8 mouse cellular contexts compared by ENCODE assay signal in genomic region chr15:102377163-102377543, GRCm38 (mm10). TPM values are rescaled to one million over a fixed set of nuclear protein-coding genes. Genes with fewer than 3 reads are reported as not detected.
DNase-seq lines count a peak whose midpoint lies in the region; ATAC-seq and TF ChIP-seq lines count a peak whose summit lies in the region.

No protein-coding gene starts in this region.

- H3K4me2 ChIP-seq in heart, embryonic 14.5 days (ENCODE audit: low read length) = peak overlapping the region; percentile 97
- H3K4me2 ChIP-seq in liver, embryonic 15.5 days = peak overlapping the region; percentile 94
- peak overlapping the region; percentile 68 for H3K4me2 ChIP-seq in neural tube, embryonic 11.5 days (ENCODE audit: low read depth)
- H3K4me2 ChIP-seq in stomach, embryonic 16.5 days (ENCODE audit: low read depth, low read length) = peak overlapping the region; percentile 99

- no peak for TF ChIP-seq POLR2A in bone marrow, adult 2 months (IDR thresholded peaks at IDR 0.05; ENCODE audit: borderline replicate concordance, control insufficient read depth, low read depth, low read length)

- no peaks in the 10 kb centered on the region for H3K27me3 ChIP-seq in heart, embryonic 14.5 days (ENCODE audit: control insufficient read depth, insufficient read depth, low read length)
- H3K27me3 ChIP-seq in liver, embryonic 15.5 days = peaks cover 49% of the 10 kb centered on the region
- H3K27me3 ChIP-seq in neural tube, embryonic 11.5 days (ENCODE audit: control insufficient read depth, insufficient read depth, low read length) = no peaks in the 10 kb centered on the region
- no peaks in the 10 kb centered on the region for H3K27me3 ChIP-seq in stomach, embryonic 16.5 days (ENCODE audit: control insufficient read depth, insufficient read depth, low read length)

- H3K9me3 ChIP-seq in heart, embryonic 14.5 days (ENCODE audit: control insufficient read depth, low read length) = no peaks in the 10 kb centered on the region
- H3K9me3 ChIP-seq in liver, embryonic 15.5 days (replicated peaks) = no peaks in the 10 kb centered on the region
- H3K9me3 ChIP-seq in neural tube, embryonic 11.5 days (ENCODE audit: control insufficient read depth, low read length) = no peaks in the 10 kb centered on the region
- no peaks in the 10 kb centered on the region for H3K9me3 ChIP-seq in stomach, embryonic 16.5 days (replicated peaks; ENCODE audit: control insufficient read depth, low read length)

- WGBS in bone marrow, adult 2 months = 0% methylated on average over 7 of the region's 7 CpGs
- WGBS in heart, embryonic 14.5 days = 0% methylated on average over 7 of the region's 7 CpGs
- WGBS in liver, embryonic 15.5 days (ENCODE audit: insufficient replicate concordance) = 0% methylated on average over 7 of the region's 7 CpGs
- 0% methylated on average over 7 of the region's 7 CpGs for WGBS in neural tube, embryonic 11.5 days
- 0% methylated on average over 7 of the region's 7 CpGs for WGBS in stomach, embryonic 16.5 days

- no peaks in the 10 kb centered on the region for H3K36me3 ChIP-seq in heart, embryonic 14.5 days (ENCODE audit: control insufficient read depth, insufficient read depth, low read length)
- no peaks in the 10 kb centered on the region for H3K36me3 ChIP-seq in liver, embryonic 15.5 days (replicated peaks)
- H3K36me3 ChIP-seq in neural tube, embryonic 11.5 days (ENCODE audit: control insufficient read depth, insufficient read depth, low read length) = no peaks in the 10 kb centered on the region
- H3K36me3 ChIP-seq in stomach, embryonic 16.5 days (ENCODE audit: control insufficient read depth, insufficient read depth, low read length) = no peaks in the 10 kb centered on the region

- DNase-seq in B cell, adult 2 months = peak; percentile 92 to 93
- DNase-seq in fibroblast of lung, adult 2 months (ENCODE audit: low read depth) = peak; percentile 63
- peak; percentile 93 for DNase-seq in kidney, postnatal 14 days
- peak; percentile 92 for DNase-seq in neural tube, embryonic 11.5 days (ENCODE audit: low spot score)

- H3K4me3 ChIP-seq in bone marrow, adult 2 months (replicated peaks; ENCODE audit: control insufficient read depth, low read depth, low read length) = peak overlapping the region; percentile 42
- H3K4me3 ChIP-seq in heart, embryonic 14.5 days (ENCODE audit: control insufficient read depth in 1 of 2, insufficient read depth in 1 of 2, low read depth in 1 of 2, low read length in 2 of 2) = peak overlapping the region; percentile 49 to 66
- H3K4me3 ChIP-seq in liver, embryonic 15.5 days (replicated peaks) = peak overlapping the region; percentile 64
- H3K4me3 ChIP-seq in neural tube, embryonic 11.5 days (ENCODE audit: low read depth, low read length) = peak overlapping the region; percentile 44
- H3K4me3 ChIP-seq in stomach, embryonic 16.5 days (replicated peaks; ENCODE audit: low read length) = peak overlapping the region; percentile 73

- H3K4me1 ChIP-seq in bone marrow, adult 2 months (ENCODE audit: control insufficient read depth, insufficient read depth, low read length) = peaks cover 3% of the 10 kb centered on the region; the same call in 1 of the 2 replicates
- H3K4me1 ChIP-seq in heart, embryonic 14.5 days (ENCODE audit: control insufficient read depth in 2 of 2, insufficient read depth in 2 of 2, low read length in 2 of 2) = peaks cover 5 to 17% of the 10 kb centered on the region in 2 experiments
- H3K4me1 ChIP-seq in liver, embryonic 15.5 days (replicated peaks) = peaks cover 25% of the 10 kb centered on the region
- H3K4me1 ChIP-seq in neural tube, embryonic 11.5 days (ENCODE audit: control insufficient read depth, insufficient read depth, low read length) = no peaks in the 10 kb centered on the region
- H3K4me1 ChIP-seq in stomach, embryonic 16.5 days (ENCODE audit: control insufficient read depth, insufficient read depth, low read length) = peaks cover 14% of the 10 kb centered on the region

- peak overlapping the region; percentile 75 for H3K9ac ChIP-seq in heart, embryonic 14.5 days (ENCODE audit: low read length)
- H3K9ac ChIP-seq in liver, embryonic 15.5 days = peak overlapping the region; percentile 54
- H3K9ac ChIP-seq in neural tube, embryonic 11.5 days (ENCODE audit: low read length) = peak overlapping the region; percentile 64
- peak overlapping the region; percentile 82 for H3K9ac ChIP-seq in stomach, embryonic 16.5 days (ENCODE audit: low read length)

- peak overlapping the region; percentile 13; the same call in 1 of the 2 replicates for H3K27ac ChIP-seq in bone marrow, adult 2 months (ENCODE audit: control insufficient read depth, insufficient read depth, low read depth, low read length, poor library complexity)
- peak overlapping the region; percentile 23 to 71; a peak in 3 of 4 replicates for H3K27ac ChIP-seq in heart, embryonic 14.5 days (replicated peaks in 1 of 2; ENCODE audit: control insufficient read depth in 1 of 2, insufficient read depth in 1 of 2, low read depth in 2 of 2, low read length in 2 of 2)
- peak overlapping the region; percentile 3; the same call in 1 of the 2 replicates for H3K27ac ChIP-seq in liver, embryonic 15.5 days (replicated peaks)
- H3K27ac ChIP-seq in neural tube, embryonic 11.5 days (ENCODE audit: low read depth, low read length) = peak overlapping the region; percentile 30
- peak overlapping the region; percentile 75 for H3K27ac ChIP-seq in stomach, embryonic 16.5 days (ENCODE audit: low read length)

- ATAC-seq in heart, embryonic 14.5 days (ENCODE audit: insufficient number of reproducible peaks, insufficient read depth, low FRiP score, low read depth) = 0 out of 2 replicates have a peak, but pooled peaks have one; percentile 42
- peak; percentile 72 for ATAC-seq in liver, embryonic 15.5 days (ENCODE audit: insufficient read depth)
- peak; percentile 54 for ATAC-seq in neural tube, embryonic 11.5 days (ENCODE audit: insufficient read depth, low FRiP score, low TSS enrichment)
- ATAC-seq in stomach, embryonic 16.5 days (ENCODE audit: insufficient read depth, low FRiP score) = peak; percentile 79

- TF ChIP-seq CTCF in bone marrow, adult 2 months (IDR thresholded peaks at IDR 0.05; ENCODE audit: control insufficient read depth, insufficient read depth, low read length) = peak; percentile 88

RNA-seq across cellular contexts. Expression of gene Sp7, which starts 10.2 kb away (rescaled TPM):
- polyA plus RNA-seq in bone marrow, adult 2 months (2011; ENCODE audit: insufficient read depth, insufficient read length, low replicate concordance, missing spikeins) = 3.2 and 3.5 TPM in 2 replicates
- 0.22 TPM in 1 of 2 replicates, not detected in the other for polyA plus RNA-seq in heart, embryonic 14.5 days (2014; fragmentation: Nextera tagmentation; extraction: Ambion mirVana)
- polyA plus RNA-seq in liver, embryonic 15.5 days (2015; fragmentation: Nextera tagmentation; extraction: Ambion mirVana) = not detected in 2 replicates
- 0.70 and 0.96 TPM in 2 replicates for polyA plus RNA-seq in neural tube, embryonic 11.5 days (2014; fragmentation: Nextera tagmentation; extraction: Ambion mirVana)
- 1.3 TPM in 2 replicates for polyA plus RNA-seq in stomach, embryonic 16.5 days (2015; fragmentation: Nextera tagmentation; extraction: Ambion mirVana)

RNA-seq across cellular contexts. Expression of gene Aaas, which starts 26.6 kb away (rescaled TPM):
- polyA plus RNA-seq in bone marrow, adult 2 months (2011; ENCODE audit: insufficient read depth, insufficient read length, low replicate concordance, missing spikeins) = 56.6 and 97.9 TPM in 2 replicates
- polyA plus RNA-seq in heart, embryonic 14.5 days (2014; fragmentation: Nextera tagmentation; extraction: Ambion mirVana) = 45.0 and 48.4 TPM in 2 replicates
- 41.7 and 48.3 TPM in 2 replicates for polyA plus RNA-seq in liver, embryonic 15.5 days (2015; fragmentation: Nextera tagmentation; extraction: Ambion mirVana)
- polyA plus RNA-seq in neural tube, embryonic 11.5 days (2014; fragmentation: Nextera tagmentation; extraction: Ambion mirVana) = 84.7 and 86.7 TPM in 2 replicates
- 55.4 and 57.0 TPM in 2 replicates for polyA plus RNA-seq in stomach, embryonic 16.5 days (2015; fragmentation: Nextera tagmentation; extraction: Ambion mirVana)

RNA-seq across cellular contexts. Expression of gene Sp1, which starts 28.8 kb away (rescaled TPM):
- polyA plus RNA-seq in bone marrow, adult 2 months (2011; ENCODE audit: insufficient read depth, insufficient read length, low replicate concordance, missing spikeins) = 13.8 and 35.2 TPM in 2 replicates
- 8.0 and 8.2 TPM in 2 replicates for polyA plus RNA-seq in heart, embryonic 14.5 days (2014; fragmentation: Nextera tagmentation; extraction: Ambion mirVana)
- 3.5 and 3.7 TPM in 2 replicates for polyA plus RNA-seq in liver, embryonic 15.5 days (2015; fragmentation: Nextera tagmentation; extraction: Ambion mirVana)
- 10.4 and 11.1 TPM in 2 replicates for polyA plus RNA-seq in neural tube, embryonic 11.5 days (2014; fragmentation: Nextera tagmentation; extraction: Ambion mirVana)
- 9.5 and 10.3 TPM in 2 replicates for polyA plus RNA-seq in stomach, embryonic 16.5 days (2015; fragmentation: Nextera tagmentation; extraction: Ambion mirVana)

RNA-seq across cellular contexts. Expression of gene Myg1, which starts 45.6 kb away (rescaled TPM):
- 40.0 and 43.6 TPM in 2 replicates for polyA plus RNA-seq in bone marrow, adult 2 months (2011; ENCODE audit: insufficient read depth, insufficient read length, low replicate concordance, missing spikeins)
- 59.9 and 72.7 TPM in 2 replicates for polyA plus RNA-seq in heart, embryonic 14.5 days (2014; fragmentation: Nextera tagmentation; extraction: Ambion mirVana)
- 38.1 and 40.1 TPM in 2 replicates for polyA plus RNA-seq in liver, embryonic 15.5 days (2015; fragmentation: Nextera tagmentation; extraction: Ambion mirVana)
- polyA plus RNA-seq in neural tube, embryonic 11.5 days (2014; fragmentation: Nextera tagmentation; extraction: Ambion mirVana) = 92.9 and 102 TPM in 2 replicates
- polyA plus RNA-seq in stomach, embryonic 16.5 days (2015; fragmentation: Nextera tagmentation; extraction: Ambion mirVana) = 80.7 and 81.8 TPM in 2 replicates

RNA-seq across cellular contexts. Expression of gene Pfdn5, which starts 51.2 kb away (rescaled TPM):
- 352 and 432 TPM in 2 replicates for polyA plus RNA-seq in bone marrow, adult 2 months (2011; ENCODE audit: insufficient read depth, insufficient read length, low replicate concordance, missing spikeins)
- 397 and 431 TPM in 2 replicates for polyA plus RNA-seq in heart, embryonic 14.5 days (2014; fragmentation: Nextera tagmentation; extraction: Ambion mirVana)
- polyA plus RNA-seq in liver, embryonic 15.5 days (2015; fragmentation: Nextera tagmentation; extraction: Ambion mirVana) = 104 and 114 TPM in 2 replicates
- polyA plus RNA-seq in neural tube, embryonic 11.5 days (2014; fragmentation: Nextera tagmentation; extraction: Ambion mirVana) = 386 and 396 TPM in 2 replicates
- polyA plus RNA-seq in stomach, embryonic 16.5 days (2015; fragmentation: Nextera tagmentation; extraction: Ambion mirVana) = 305 and 321 TPM in 2 replicates

Comparison
In these comparisons a context has a peak if more than half of its experiments do, and no peak if none do; other contexts are left out.
1. Peak in every context shown above with its lines: DNase-seq, ATAC-seq, H3K4me3 ChIP-seq and H3K27ac ChIP-seq.
2. H3K27ac ChIP-seq: peak in every context shown above with its lines; median percentile 75 in stomach, embryonic 16.5 days; 47 in heart, embryonic 14.5 days; 30 in neural tube, embryonic 11.5 days; 13 in bone marrow, adult 2 months; 3 in liver, embryonic 15.5 days.